Mouse (Mus musculus) brain, adult 2 months (tissue): ENCODE results near the gene Vsnl1.

Source experiments
- DNase-seq: peaks from one replicate; pipeline ENCODE4 v3.0.0; 2011; ENCODE audit warnings: low read depth, low spot score

The Vsnl1 gene

DNA sequence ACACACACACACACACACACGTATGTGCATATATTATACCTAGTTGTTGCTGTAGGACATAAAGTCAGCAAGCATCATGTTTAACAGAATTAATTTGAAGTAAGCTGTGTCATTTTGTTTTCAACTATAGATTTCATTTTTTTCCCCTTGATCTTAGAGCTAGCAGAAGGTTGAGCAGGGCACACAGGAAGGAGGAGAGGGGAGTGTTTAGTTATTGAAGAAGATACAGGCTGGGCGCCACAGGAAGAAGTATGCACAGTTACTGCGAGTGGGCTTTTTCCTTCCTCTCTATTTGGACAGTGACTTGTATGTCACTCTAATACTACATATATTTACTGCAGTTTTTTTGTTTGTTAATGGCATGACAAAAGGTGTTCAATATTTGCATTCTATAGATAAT lies 156.5 kb downstream of the Vsnl1 start:
- DNase-seq, result no peak

DNA sequence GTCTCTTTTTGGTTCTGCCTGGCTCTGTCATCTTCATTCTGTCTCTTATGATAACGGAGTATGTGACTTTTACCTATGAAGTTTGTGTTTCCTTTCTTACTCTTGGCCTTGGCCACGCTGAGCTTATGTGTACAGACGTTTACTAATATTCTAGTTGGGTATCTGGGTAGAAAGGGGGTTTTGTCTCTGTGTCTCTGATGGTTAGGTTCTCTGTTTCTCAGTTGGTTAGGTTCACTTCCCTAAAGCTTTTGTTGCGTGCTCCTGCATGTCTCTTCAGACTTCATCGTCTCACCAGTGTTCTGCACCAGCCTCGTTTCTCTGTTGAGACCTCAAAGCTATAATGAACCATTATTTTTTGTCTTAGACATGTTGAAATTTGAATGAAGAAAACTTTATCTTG lies 159.2 kb downstream of the Vsnl1 start:
- DNase-seq, result no peak

DNA sequence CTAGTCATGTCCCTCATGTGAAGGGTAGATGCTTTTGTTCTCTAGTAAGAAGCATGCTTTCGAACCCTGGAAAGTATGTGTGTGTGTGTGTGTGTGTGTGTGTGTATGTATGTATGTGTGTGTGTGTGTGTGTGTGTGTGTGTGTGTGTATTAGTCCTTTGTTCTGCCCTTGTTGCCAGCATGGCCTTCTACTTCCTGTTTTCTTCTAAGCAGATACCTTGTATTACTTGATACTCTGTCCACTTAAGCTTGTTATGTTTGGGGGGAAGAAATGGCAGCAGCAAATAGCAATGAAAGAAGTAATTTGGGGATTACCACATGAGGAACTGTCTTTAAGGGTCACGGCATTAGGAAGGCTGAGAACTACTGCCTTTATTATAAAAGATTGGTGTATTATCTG lies 159.8 kb downstream of the Vsnl1 start:
- no peak for DNase-seq
